In genomic region chr4:141879875-141880274, GRCm38 (mm10) we compare ENCODE assay signal across 27 mouse cellular contexts. TPM values are rescaled to one million over a fixed set of nuclear protein-coding genes. Genes with fewer than 3 reads are reported as not detected.
DNase-seq lines count a peak whose midpoint lies in the region; ATAC-seq and TF ChIP-seq lines count a peak whose summit lies in the region.
"Had no signal": no experiment of that assay in that cellular context is flagged by ENCODE, and none has a peak within 500 bp of the region (broad histone marks: within the 10 kb centered on the region; RNA-seq: fewer than 3 reads in every experiment).

No protein-coding gene starts in this region.

- no peak overlapping the region for H3K9ac ChIP-seq in intestine, postnatal 0 days (ENCODE audit: low read depth, low read length)
- no peak overlapping the region for H3K9ac ChIP-seq in intestine, embryonic 15.5 days
- no peak overlapping the region for H3K9ac ChIP-seq in forebrain, embryonic 11.5 days (ENCODE audit: low read length)
- H3K9ac ChIP-seq: embryonic facial prominence, embryonic 12.5 days; forebrain, embryonic 12.5 days had no signal

- TF ChIP-seq CTCF in intestine, postnatal 0 days (IDR thresholded peaks at IDR 0.05; ENCODE audit: low read depth) = no peak

- H3K27me3 ChIP-seq in intestine, postnatal 0 days (replicated peaks; ENCODE audit: control insufficient read depth, insufficient read depth, low read length) = no peaks in the 10 kb centered on the region
- H3K27me3 ChIP-seq in intestine, embryonic 15.5 days (replicated peaks) = no peaks in the 10 kb centered on the region
- no peaks in the 10 kb centered on the region for H3K27me3 ChIP-seq in forebrain, embryonic 11.5 days (ENCODE audit: control insufficient read depth, insufficient read depth, low read length)
- H3K27me3 ChIP-seq: embryonic facial prominence, embryonic 12.5 days; Patski had no signal

- WGBS in intestine, postnatal 0 days = 42% methylated on average over 9 of the region's 9 CpGs
- WGBS in intestine, embryonic 15.5 days = 26% methylated on average over 9 of the region's 9 CpGs
- 67% methylated on average over 9 of the region's 9 CpGs for WGBS in forebrain, embryonic 11.5 days

- peak; percentile 45 for DNase-seq in embryo, embryonic 10 days (ENCODE audit: low spot score)
- DNase-seq in embryo, embryonic 10.5 days (ENCODE audit: low spot score) = no peak
- peak; percentile 54 for DNase-seq in retina, postnatal 1 day
- no peak for DNase-seq in retina, embryonic 14.5 days (ENCODE audit: low spot score)
- no peak for DNase-seq in forebrain, embryonic 11.5 days (ENCODE audit: low spot score)
- DNase-seq: adrenal gland, adult 8-10 months; adrenal gland, postnatal 14 days; B cell, adult 2 months; cerebellum, adult 11 months; cerebellum, adult 18-20 months; cerebellum, adult 8-10 months; cerebellum, adult 9-11 months; cerebellum, postnatal 14 days; cerebellum, postnatal 36 days had no signal

- no peak overlapping the region for H3K27ac ChIP-seq in intestine, postnatal 0 days (ENCODE audit: low read depth, low read length)
- no peak overlapping the region for H3K27ac ChIP-seq in intestine, embryonic 15.5 days
- H3K27ac ChIP-seq in forebrain, embryonic 11.5 days (ENCODE audit: low read depth, low read length) = no peak overlapping the region
- H3K27ac ChIP-seq: embryonic facial prominence, embryonic 10.5 days; embryonic facial prominence, embryonic 12.5 days; forebrain, embryonic 12.5 days had no signal

- H3K4me1 ChIP-seq in intestine, postnatal 0 days (replicated peaks; ENCODE audit: control insufficient read depth, insufficient read depth, low read length) = no peaks in the 10 kb centered on the region; the same call in none of the 2 replicates
- H3K4me1 ChIP-seq in intestine, embryonic 15.5 days (replicated peaks) = peaks cover 35% of the 10 kb centered on the region
- peaks cover 5% of the 10 kb centered on the region; the same call in 1 of the 2 replicates for H3K4me1 ChIP-seq in forebrain, embryonic 11.5 days (replicated peaks; ENCODE audit: control insufficient read depth, insufficient read depth, low read length)

- H3K4me2 ChIP-seq in intestine, postnatal 0 days (replicated peaks; ENCODE audit: low read depth) = no peak overlapping the region
- no peak overlapping the region for H3K4me2 ChIP-seq in intestine, embryonic 15.5 days (replicated peaks)
- no peak overlapping the region for H3K4me2 ChIP-seq in forebrain, embryonic 11.5 days (ENCODE audit: low read depth, low read length, severe bottlenecking)
- H3K4me2 ChIP-seq: embryonic facial prominence, embryonic 12.5 days; forebrain, embryonic 12.5 days had no signal

- no peak overlapping the region for H3K4me3 ChIP-seq in intestine, postnatal 0 days (ENCODE audit: low read depth, low read length)
- no peak overlapping the region for H3K4me3 ChIP-seq in intestine, embryonic 15.5 days (replicated peaks)
- no peak overlapping the region for H3K4me3 ChIP-seq in forebrain, embryonic 11.5 days (ENCODE audit: low read depth, low read length)
- H3K4me3 ChIP-seq: embryonic facial prominence, embryonic 10.5 days; embryonic facial prominence, embryonic 12.5 days; forebrain, embryonic 12.5 days had no signal

- no peaks in the 10 kb centered on the region for H3K9me3 ChIP-seq in intestine, postnatal 0 days (ENCODE audit: control insufficient read depth)
- H3K9me3 ChIP-seq in intestine, embryonic 15.5 days = no peaks in the 10 kb centered on the region
- H3K9me3 ChIP-seq in forebrain, embryonic 11.5 days (ENCODE audit: control insufficient read depth, low read length) = no peaks in the 10 kb centered on the region
- H3K9me3 ChIP-seq: embryonic facial prominence, embryonic 10.5 days; embryonic facial prominence, embryonic 12.5 days; forebrain, embryonic 12.5 days; G1E had no signal

- no peaks in the 10 kb centered on the region for H3K36me3 ChIP-seq in intestine, postnatal 0 days (ENCODE audit: control insufficient read depth, insufficient read depth)
- H3K36me3 ChIP-seq in intestine, embryonic 15.5 days = no peaks in the 10 kb centered on the region
- H3K36me3 ChIP-seq in forebrain, embryonic 11.5 days (ENCODE audit: control insufficient read depth, insufficient read depth, low read length) = no peaks in the 10 kb centered on the region
- H3K36me3 ChIP-seq: embryonic facial prominence, embryonic 10.5 days; embryonic facial prominence, embryonic 12.5 days; forebrain, embryonic 12.5 days; G1E had no signal

- ATAC-seq in intestine, postnatal 0 days = 0 out of 2 replicates have a peak, but pooled peaks have one; percentile 9
- no peak for ATAC-seq in intestine, embryonic 15.5 days
- ATAC-seq in forebrain, embryonic 11.5 days (replicated peaks; ENCODE audit: low FRiP score) = no peak
- ATAC-seq: activated CD4-positive, CD25-positive, alpha-beta regulatory T cell, adult 4 months; CD4-positive, CD25-positive, alpha-beta regulatory T cell, adult 4 months; forebrain, embryonic 14.5 days; forebrain, embryonic 16.5 days; Patski had no signal

RNA-seq across cellular contexts. Expression of gene Efhd2, which starts 5.2 kb away (rescaled TPM):
- polyA plus RNA-seq in intestine, postnatal 0 days (2015; fragmentation: Nextera tagmentation; extraction: Ambion mirVana) = 173 and 181 TPM in 2 replicates
- 136 and 138 TPM in 2 replicates for polyA plus RNA-seq in intestine, embryonic 15.5 days (2015; fragmentation: Nextera tagmentation; extraction: Ambion mirVana)
- polyA plus RNA-seq in forebrain, embryonic 11.5 days (2014; fragmentation: Nextera tagmentation; extraction: Ambion mirVana) = 43.4 and 45.3 TPM in 2 replicates

RNA-seq across cellular contexts. Expression of gene Ctrc, which starts 33.7 kb away (rescaled TPM):
- not detected in 2 replicates for polyA plus RNA-seq in intestine, postnatal 0 days (2015; fragmentation: Nextera tagmentation; extraction: Ambion mirVana)
- polyA plus RNA-seq in intestine, embryonic 15.5 days (2015; fragmentation: Nextera tagmentation; extraction: Ambion mirVana) = 0.45 and 0.97 TPM in 2 replicates
- polyA plus RNA-seq in forebrain, embryonic 11.5 days (2014; fragmentation: Nextera tagmentation; extraction: Ambion mirVana) = not detected in 2 replicates
- polyA plus RNA-seq: activated CD4-positive, CD25-positive, alpha-beta regulatory T cell, adult 4 months; brain, embryonic 14.5 days; CD4-positive, CD25-positive, alpha-beta regulatory T cell, adult 4 months; embryonic facial prominence, embryonic 10.5 days; embryonic facial prominence, embryonic 12.5 days; embryonic facial prominence, embryonic 14.5 days; forebrain, embryonic 12.5 days; forebrain, embryonic 14.5 days; forebrain, embryonic 16.5 days; G1E; Patski had no signal

RNA-seq across cellular contexts. Expression of gene Cela2a, which starts 53.9 kb away (rescaled TPM):
- polyA plus RNA-seq in intestine, postnatal 0 days (2015; fragmentation: Nextera tagmentation; extraction: Ambion mirVana) = 35.6 and 65.3 TPM in 2 replicates
- 131 and 571 TPM in 2 replicates for polyA plus RNA-seq in intestine, embryonic 15.5 days (2015; fragmentation: Nextera tagmentation; extraction: Ambion mirVana)
- polyA plus RNA-seq in forebrain, embryonic 11.5 days (2014; fragmentation: Nextera tagmentation; extraction: Ambion mirVana) = not detected in 2 replicates
- polyA plus RNA-seq: CD4-positive, CD25-positive, alpha-beta regulatory T cell, adult 4 months; embryonic facial prominence, embryonic 10.5 days; embryonic facial prominence, embryonic 12.5 days; embryonic facial prominence, embryonic 14.5 days; forebrain, embryonic 12.5 days; forebrain, embryonic 14.5 days; forebrain, embryonic 16.5 days; G1E; Patski had no signal

Comparison
In these comparisons a context has a peak if more than half of its experiments do, and no peak if none do; other contexts are left out.
1. DNase-seq: peak in embryo, embryonic 10 days (single experiment) and retina, postnatal 1 day (single experiment); none in embryo, embryonic 10.5 days (single experiment), retina, embryonic 14.5 days (single experiment) and forebrain, embryonic 11.5 days (single experiment).
2. RNA of gene Cela2a, which starts 53.9 kb away (polyA plus RNA-seq): 131 to 571 TPM in intestine, embryonic 15.5 days and 35.6 to 65.3 TPM in intestine, postnatal 0 days; not detected in forebrain, embryonic 11.5 days; every median in the first group is over 10 times any median in the second.